ENCODE assay signal across 7 mouse cellular contexts in genomic region chr5:118561086-118561987, GRCm38 (mm10). TPM values are rescaled to one million over a fixed set of nuclear protein-coding genes. Genes with fewer than 3 reads are reported as not detected.
A peak's percentile ranks its signal among the peaks of the same experiment; 100 is the strongest.
DNase-seq lines count a peak whose midpoint lies in the region; ATAC-seq and TF ChIP-seq lines count a peak whose summit lies in the region.

No protein-coding gene starts in this region.

- TF ChIP-seq CTCF in CH12.LX (conservative IDR thresholded peaks at IDR 0.05 in 1 of 2, IDR thresholded peaks at IDR 0.05 in 1 of 2; ENCODE audit: low read depth in 2 of 2, low read length in 2 of 2): no peak
- TF ChIP-seq CTCF in embryonic fibroblast, embryonic 13.5 days (IDR thresholded peaks at IDR 0.05; ENCODE audit: borderline replicate concordance, insufficient read depth, low read length): no peak

- peak overlapping the region; percentile 62 to 70 (median 69) for H3K4me3 ChIP-seq in CH12.LX (replicated peaks in 1 of 3; ENCODE audit: low read depth in 2 of 3, low read length in 2 of 3, poor library complexity in 1 of 3)
- peak overlapping the region; percentile 73 for H3K4me3 ChIP-seq in embryonic fibroblast, embryonic 13.5 days (ENCODE audit: insufficient read depth, low read length)
- H3K4me3 ChIP-seq in hindbrain, embryonic 10.5 days: peak overlapping the region; percentile 86
- peak overlapping the region; percentile 87 for H3K4me3 ChIP-seq in midbrain, embryonic 11.5 days (ENCODE audit: low read depth, low read length)

- peaks cover 0 to 1% of the 10 kb centered on the region in 2 experiments for H3K36me3 ChIP-seq in CH12.LX (replicated peaks in 1 of 2; ENCODE audit: control insufficient read depth in 1 of 2, insufficient read depth in 1 of 2, low read length in 1 of 2)
- no peaks in the 10 kb centered on the region for H3K36me3 ChIP-seq in hindbrain, embryonic 10.5 days
- no peaks in the 10 kb centered on the region for H3K36me3 ChIP-seq in midbrain, embryonic 11.5 days (ENCODE audit: control insufficient read depth, insufficient read depth, low read length)
- no peaks in the 10 kb centered on the region for H3K36me3 ChIP-seq in splenic B cell, adult 2 months (ENCODE audit: control insufficient read depth, insufficient read depth, low read length, poor library complexity, severe bottlenecking)

- in situ Hi-C loops in CH12.LX (cut with MboI; ENCODE audit: low pct_ligation_motif_present, low pct_unique_long_range_greater_than_20kb, low sequenced_read_pairs): no loop called here

- no peaks in the 10 kb centered on the region for H3K9me3 ChIP-seq in CH12.LX (replicated peaks; ENCODE audit: low read length)
- H3K9me3 ChIP-seq in hindbrain, embryonic 10.5 days: no peaks in the 10 kb centered on the region
- no peaks in the 10 kb centered on the region for H3K9me3 ChIP-seq in midbrain, embryonic 11.5 days (ENCODE audit: control insufficient read depth, low read length)

- peak overlapping the region; percentile 76 for H3K4me2 ChIP-seq in CH12.LX (ENCODE audit: insufficient read depth, low read depth, poor library complexity, severe bottlenecking)
- H3K4me2 ChIP-seq in midbrain, embryonic 11.5 days: peak overlapping the region; percentile 81

- H3K27ac ChIP-seq in CH12.LX (ENCODE audit: insufficient read depth, low read depth): no peak overlapping the region
- H3K27ac ChIP-seq in embryonic fibroblast, embryonic 13.5 days (ENCODE audit: insufficient read depth, low read length): peak overlapping the region; percentile 36
- H3K27ac ChIP-seq in hindbrain, embryonic 10.5 days: peak overlapping the region; percentile 98
- peak overlapping the region; percentile 74 for H3K27ac ChIP-seq in midbrain, embryonic 11.5 days (ENCODE audit: low read depth, low read length)

- TF ChIP-seq POLR2A in CH12.LX (IDR thresholded peaks at IDR 0.05; ENCODE audit: low read depth, low read length): no peak
- TF ChIP-seq POLR2A in embryonic fibroblast, embryonic 13.5 days (IDR thresholded peaks at IDR 0.05; ENCODE audit: low read depth, low read length): peak; percentile 41; the same call in 1 of the 2 replicates

- peaks cover 2% of the 10 kb centered on the region for H3K27me3 ChIP-seq in CH12.LX (replicated peaks)
- H3K27me3 ChIP-seq in hindbrain, embryonic 10.5 days (ENCODE audit: insufficient read depth, poor library complexity, severe bottlenecking): peaks cover 7% of the 10 kb centered on the region; the same call in 1 of the 2 replicates
- no peaks in the 10 kb centered on the region; the same call in 1 of the 2 replicates for H3K27me3 ChIP-seq in midbrain, embryonic 11.5 days (ENCODE audit: control insufficient read depth, insufficient read depth, low read length)
- H3K27me3 ChIP-seq in splenic B cell, adult 2 months (ENCODE audit: control insufficient read depth, insufficient read depth, low read length, poor library complexity, severe bottlenecking): no peaks in the 10 kb centered on the region; the same call in 1 of the 2 replicates

- ATAC-seq in midbrain, embryonic 11.5 days (ENCODE audit: low FRiP score): 0 out of 2 replicates have a peak, but pooled peaks have one; percentile 14

- no peak for TF ChIP-seq RAD21 in CH12.LX (IDR thresholded peaks at IDR 0.05; ENCODE audit: low read depth, low read length)

- TF ChIP-seq EP300 in CH12.LX (IDR thresholded peaks at IDR 0.05; ENCODE audit: low read length): 0 out of 2 replicates have a peak, but pooled peaks have one; percentile 11

- peak overlapping the region; percentile 96 for H3K9ac ChIP-seq in CH12.LX (ENCODE audit: insufficient read depth, low read depth)
- H3K9ac ChIP-seq in midbrain, embryonic 11.5 days (ENCODE audit: low read length): peak overlapping the region; percentile 94

- under 1% methylated on average over 59 of the region's 59 CpGs for WGBS in hindbrain, embryonic 10.5 days
- WGBS in midbrain, embryonic 11.5 days: under 1% methylated on average over 54 of the region's 59 CpGs

- H3K79me2 ChIP-seq in CH12.LX (replicated peaks; ENCODE audit: control insufficient read depth, extremely low read depth, insufficient read depth, poor library complexity, severe bottlenecking): peaks cover 36% of the 10 kb centered on the region

- DNase-seq in CH12.LX (ENCODE audit: extremely low read depth) (no peak), R1 (ENCODE audit: low read depth, low spot score) (peak; percentile 48)
- peak; percentile 60 for DNase-seq in hindbrain, embryonic 10.5 days (ENCODE audit: low spot score)
- DNase-seq in left cerebral cortex, postnatal 4 days: peak; percentile 38
- DNase-seq in midbrain, embryonic 11.5 days (ENCODE audit: low spot score, missing footprints): peak; percentile 97
- DNase-seq in splenic B cell, adult 2 months (ENCODE audit: low read depth, low spot score): peak; percentile 45

- H3K4me1 ChIP-seq in CH12.LX (ENCODE audit: control insufficient read depth in 1 of 2, insufficient read depth in 2 of 2): peaks cover 7 to 50% of the 10 kb centered on the region in 2 experiments
- H3K4me1 ChIP-seq in embryonic fibroblast, embryonic 13.5 days (ENCODE audit: control insufficient read depth, insufficient read depth, low read length): peaks cover 4% of the 10 kb centered on the region
- H3K4me1 ChIP-seq in hindbrain, embryonic 10.5 days (replicated peaks): peaks cover 62% of the 10 kb centered on the region
- peaks cover 22% of the 10 kb centered on the region for H3K4me1 ChIP-seq in midbrain, embryonic 11.5 days (ENCODE audit: control insufficient read depth, insufficient read depth, low read length)

- dilution Hi-C loops in CH12.LX (cut with MboI; ENCODE audit: extremely low pct_ligation_motif_present, extremely low pct_unique_long_range_greater_than_20kb, low sequenced_read_pairs): no loop called here

- intact Hi-C loops in left cerebral cortex, postnatal 4 days (cut with DNase I): loop anchor here (10.0 kb wide), 2 partner anchors 173 to 237 kb away; no protein-coding TSS in a partner anchor

TF ChIP-seq in CH12.LX, 34 proteins besides CTCF, POLR2A, EP300 and RAD21:
- TF ChIP-seq NELFE (IDR thresholded peaks at IDR 0.05; ENCODE audit: low read depth, low read length) (0 out of 2 replicates have a peak, but pooled peaks have one; percentile 18), KAT2A (IDR thresholded peaks at IDR 0.05; ENCODE audit: insufficient replicate concordance, low read length) (no peak)
TF ChIP-seq in CH12.LX: peak in this region for 1.

RNA-seq across cellular contexts. Expression of gene Med13l, which starts 0.9 kb away (rescaled TPM):
- total RNA-seq in CH12.LX (2012; rRNA removed) (9.0 and 10.1 TPM in 2 replicates), CH12.LX (2014; rRNA removed) (1.8 and 2.0 TPM in 2 replicates)
- polyA plus RNA-seq in CH12.LX (2012; ENCODE audit: insufficient read length, low read depth): 9.4 and 11.0 TPM in 2 replicates
- 50.3 and 57.8 TPM in 2 replicates for polyA plus RNA-seq in embryonic fibroblast, embryonic 13.5 days (2011; ENCODE audit: insufficient read length, low read depth, missing spikeins)
- polyA plus RNA-seq in hindbrain, embryonic 10.5 days (2016; fragmentation: Nextera tagmentation; extraction: Ambion mirVana): 10.3 and 11.0 TPM in 2 replicates
- total RNA-seq in left cerebral cortex, postnatal 4 days (2021): 100 to 1,000 TPM in 1 of 2 experiments, 10 to 100 TPM in 1; 95.9 to 105 TPM
- polyA plus RNA-seq in midbrain, embryonic 11.5 days (2014; fragmentation: Nextera tagmentation; extraction: Ambion mirVana): 9.0 and 9.8 TPM in 2 replicates
